In the genomic region with DNA sequence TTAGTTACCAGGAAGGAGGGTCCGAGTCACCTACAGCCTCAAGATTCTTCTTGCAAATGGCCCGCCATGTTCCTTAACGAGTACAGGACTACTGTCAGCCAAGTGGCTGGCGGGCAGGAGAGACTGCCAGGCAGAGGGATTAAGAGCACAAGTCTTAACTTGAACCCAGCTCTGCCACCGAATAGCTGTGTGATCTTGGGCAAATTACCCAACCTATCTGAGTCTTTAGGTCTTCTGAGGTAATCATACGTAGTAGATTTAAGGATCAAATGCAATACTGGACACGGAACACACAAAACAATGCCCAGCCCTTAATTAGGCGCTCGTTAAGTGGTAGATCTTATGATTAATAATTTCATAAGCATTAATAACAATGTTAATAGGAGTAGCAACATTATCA, we compare ENCODE assay signal across 23 mouse cellular contexts. TPM values are rescaled to one million over a fixed set of nuclear protein-coding genes. Genes with fewer than 3 reads are reported as not detected.
"Had no signal": no experiment of that assay in that cellular context is flagged by ENCODE, and none has a peak within 500 bp of the region (broad histone marks: within the 10 kb centered on the region; RNA-seq: fewer than 3 reads in every experiment).

No protein-coding gene starts in this region.

- DNase-seq: lung, adult 18-20 months; lung, embryonic 14.5 days; lung, postnatal 10 days; lung, postnatal 4 days; midbrain, embryonic 14.5 days; retina, postnatal 1 day; right cerebral cortex, adult 18-20 months; right cerebral cortex, postnatal 25 days; right cerebral cortex, postnatal 4 days; thymus, adult 2 months; thymus, postnatal 25 days; thymus, postnatal 4 days had no signal

RNA-seq across cellular contexts. Expression of gene Aqp2, which starts 59.2 kb away (rescaled TPM):
- polyA plus RNA-seq: lung, embryonic 14.5 days; lung, embryonic 16.5 days; midbrain, embryonic 10.5 days; midbrain, embryonic 12.5 days; midbrain, embryonic 14.5 days; midbrain, embryonic 16.5 days; neural tube, embryonic 11.5 days; neural tube, embryonic 13.5 days; neural tube, embryonic 15.5 days; small intestine, adult 2 months; stomach, embryonic 15.5 days; stomach, postnatal 0 days; urinary bladder, adult 2 months had no signal
